Mouse (Mus musculus) spleen, embryonic (tissue): ENCODE measurements around the gene Rtn4ip1.
"Not testable (repeated sequence)": the region's sequence is repeated elsewhere in the genome, so short reads cannot be mapped to it uniquely, and the experiment has no call there.

Source experiments
- CTCF ChIA-PET: fragments of 350-600 bp; sonication (Branson Sonifier 250); formaldehyde crosslinking; loops from one replicate; lab custom pipeline; 2022; lab: Charles Lee

The Rtn4ip1 gene

DNA sequence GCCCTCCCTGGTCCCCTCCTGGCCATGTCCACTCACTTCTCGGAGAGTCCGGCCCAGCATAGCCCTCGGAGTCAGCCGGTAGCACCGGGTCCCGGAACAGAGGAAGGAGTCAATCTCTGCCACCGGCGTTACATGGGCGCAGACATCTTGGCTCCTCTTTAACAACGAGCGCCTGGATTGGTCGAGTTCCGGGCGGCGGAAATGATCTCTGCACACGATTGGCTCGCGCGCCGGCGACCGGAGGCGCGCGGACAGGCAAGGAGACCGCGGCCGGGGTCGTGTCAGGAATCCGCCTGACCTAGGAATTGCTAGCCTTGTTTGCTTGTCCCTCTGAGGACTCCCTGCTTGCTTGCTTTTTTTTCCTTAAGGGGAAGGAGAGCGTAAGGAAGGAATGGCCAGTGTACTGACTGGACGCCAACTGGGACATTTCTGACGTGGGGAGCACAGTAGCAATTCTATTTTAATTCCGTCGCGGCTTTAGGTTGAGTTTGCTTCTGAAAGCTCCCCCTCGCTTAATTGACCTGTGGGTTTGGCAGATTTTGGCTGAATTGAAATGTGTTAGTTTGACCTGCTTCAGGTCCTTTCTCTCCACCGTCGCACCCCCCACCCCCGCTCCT lies at the start of gene Rtn4ip1, which contains the start of gene Qrsl1:
Rtn4ip1 (plus strand) TSS at position 230 of the 617 bp plus-strand sequence.
Qrsl1 (minus strand) TSS at position 168 of the 617 bp plus-strand sequence.
- CTCF ChIA-PET, result interaction anchor here (0.8 kb wide), 1 partner anchor 73 kb away, joined by 6 read pairs; no protein-coding TSS in a partner anchor

DNA sequence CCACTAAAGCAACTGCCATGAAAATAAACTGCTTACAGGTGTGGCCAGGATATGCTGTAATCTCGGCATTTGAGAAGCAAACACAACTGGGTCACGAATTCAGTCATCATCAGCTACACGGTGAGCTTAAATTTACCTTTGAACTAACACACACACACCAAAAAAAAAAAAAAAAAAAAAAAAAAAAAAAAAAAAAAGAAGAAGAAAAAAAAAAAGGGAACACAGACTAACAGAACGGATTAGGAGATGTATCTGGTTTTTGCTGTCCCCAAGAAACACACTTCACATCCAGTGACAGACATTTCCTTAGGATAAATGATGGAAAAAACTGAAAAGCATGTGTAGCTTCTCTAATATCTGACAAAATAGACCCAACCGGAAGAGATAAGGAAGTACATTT lies 49.7 kb upstream of the Rtn4ip1 start:
- CTCF ChIA-PET, result interaction anchor here (0.7 kb wide), 1 partner anchor 47 kb away, joined by 5 read pairs; no protein-coding TSS in a partner anchor

DNA sequence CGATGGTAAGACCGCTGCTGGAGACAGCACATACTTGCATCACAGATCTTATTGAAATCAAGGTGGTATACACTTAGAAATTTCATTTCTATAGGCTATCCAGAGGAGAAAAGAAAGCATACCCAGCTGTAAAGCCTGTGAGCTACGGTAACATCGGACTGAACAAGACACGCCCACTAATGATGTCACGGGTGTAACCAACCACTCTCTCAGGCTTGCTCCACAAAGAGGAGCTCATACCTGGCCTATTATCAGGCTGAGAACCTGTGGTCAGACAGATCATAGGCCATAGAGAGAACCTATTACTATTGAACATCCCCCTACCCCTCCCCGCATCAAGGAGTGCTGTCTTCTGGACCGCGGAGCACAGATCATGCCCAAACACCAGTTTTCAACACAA lies 45.7 kb upstream of the Rtn4ip1 start:
- CTCF ChIA-PET, result no interaction called here

DNA sequence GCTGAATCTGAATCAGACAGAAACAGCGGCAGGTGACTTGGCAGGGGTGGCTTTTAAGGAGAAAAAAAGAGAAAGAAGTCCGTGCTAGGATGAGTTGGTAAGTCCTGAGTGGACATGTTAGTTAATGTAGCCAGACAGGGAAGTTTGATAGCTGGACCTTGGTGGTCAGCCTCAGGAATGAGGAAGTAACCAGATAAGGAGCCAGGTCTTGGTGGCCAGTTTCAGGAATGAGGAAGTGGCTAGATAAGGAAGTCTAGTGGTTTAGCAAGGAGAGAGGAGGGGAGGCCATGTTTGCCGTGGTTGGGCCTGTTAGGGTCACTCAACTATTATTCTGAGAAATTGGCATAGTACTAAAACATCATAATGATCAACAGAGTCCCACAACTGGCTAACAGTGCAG lies 45.3 kb upstream of the Rtn4ip1 start:
- CTCF ChIA-PET, result no interaction called here

DNA sequence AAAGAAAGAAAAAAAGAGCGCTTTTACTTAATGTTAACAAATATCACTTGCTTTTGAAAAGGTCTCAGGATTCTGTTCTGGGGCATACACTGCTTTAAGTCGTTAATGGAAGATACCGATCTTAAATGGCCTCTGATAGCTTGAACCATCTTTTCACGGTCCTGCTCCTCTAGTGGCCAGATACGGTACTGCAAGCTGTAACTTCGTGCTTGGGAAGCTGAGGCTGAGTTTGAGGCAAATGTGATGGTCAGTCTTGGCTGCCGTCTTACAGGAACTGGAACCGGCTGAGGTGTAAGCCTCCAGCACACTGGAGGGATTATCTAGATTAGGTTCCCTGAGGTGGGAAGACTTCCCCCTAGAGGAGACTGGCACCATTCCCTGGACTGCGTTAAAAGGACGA lies 30.9 kb upstream of the Rtn4ip1 start:
- CTCF ChIA-PET, result interaction anchor here (1.0 kb wide), 1 partner anchor 42 kb away, joined by 3 read pairs; no protein-coding TSS in a partner anchor

DNA sequence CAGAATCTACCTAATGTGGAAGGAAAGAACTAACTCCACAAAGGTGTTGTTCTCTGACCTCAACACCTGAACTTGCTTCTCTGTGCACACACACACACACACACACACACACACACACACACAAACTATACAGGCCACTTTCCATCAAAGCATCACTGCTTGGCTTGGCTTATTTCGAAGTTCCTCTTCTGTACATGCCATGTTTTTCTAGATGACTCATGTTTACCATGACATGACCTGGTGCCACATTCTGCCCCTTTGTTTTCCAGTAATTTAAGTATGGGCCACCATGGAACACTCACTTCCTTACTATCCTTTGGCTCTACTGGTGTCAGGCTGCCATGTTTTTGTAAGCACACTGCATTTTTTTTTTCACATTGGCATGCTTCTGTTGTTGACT lies 30.1 kb upstream of the Rtn4ip1 start:
- CTCF ChIA-PET, result interaction anchor here (1.0 kb wide), 1 partner anchor 43 kb away, joined by 3 read pairs; no protein-coding TSS in a partner anchor

DNA sequence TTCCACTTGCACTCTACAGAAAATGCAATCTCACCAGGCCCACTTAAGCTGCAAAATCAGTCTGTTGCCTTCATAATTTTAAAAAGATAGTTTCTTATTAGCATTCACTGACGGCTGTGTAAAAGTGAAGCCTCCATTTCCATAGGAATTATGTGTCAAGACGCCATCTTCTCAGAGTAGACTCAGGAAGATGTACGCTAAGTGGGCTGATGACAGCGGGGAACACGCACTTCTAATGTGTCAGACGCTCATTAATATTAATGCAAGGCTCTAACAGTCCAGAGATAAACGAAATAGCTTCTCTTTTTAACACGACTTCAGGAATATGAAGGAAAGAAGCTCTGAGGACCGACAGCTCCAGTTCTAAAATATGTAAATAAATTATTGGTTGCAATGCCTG lies 13.9 kb upstream of the Rtn4ip1 start:
- CTCF ChIA-PET, result no interaction called here

DNA sequence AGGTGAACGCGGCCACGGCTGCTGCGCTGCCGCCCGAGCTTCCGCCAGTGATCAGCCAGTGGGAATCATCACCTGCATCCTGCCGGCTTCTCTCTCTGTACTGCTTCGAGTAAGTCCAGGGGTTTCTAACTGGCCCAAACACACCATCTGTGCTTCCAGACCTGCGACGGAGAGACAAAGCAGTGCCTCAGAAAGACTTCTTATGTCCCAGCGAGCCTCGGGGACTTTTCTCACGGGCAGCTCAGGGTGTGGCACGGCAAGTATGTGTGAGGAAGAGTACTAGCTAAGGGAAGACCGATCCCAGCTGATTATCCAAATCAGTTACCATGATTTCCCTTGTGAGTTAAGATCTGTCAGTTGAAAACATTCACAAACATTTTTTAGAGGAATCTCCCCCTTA lies 12.6 kb upstream of the Rtn4ip1 start:
- CTCF ChIA-PET, result no interaction called here

DNA sequence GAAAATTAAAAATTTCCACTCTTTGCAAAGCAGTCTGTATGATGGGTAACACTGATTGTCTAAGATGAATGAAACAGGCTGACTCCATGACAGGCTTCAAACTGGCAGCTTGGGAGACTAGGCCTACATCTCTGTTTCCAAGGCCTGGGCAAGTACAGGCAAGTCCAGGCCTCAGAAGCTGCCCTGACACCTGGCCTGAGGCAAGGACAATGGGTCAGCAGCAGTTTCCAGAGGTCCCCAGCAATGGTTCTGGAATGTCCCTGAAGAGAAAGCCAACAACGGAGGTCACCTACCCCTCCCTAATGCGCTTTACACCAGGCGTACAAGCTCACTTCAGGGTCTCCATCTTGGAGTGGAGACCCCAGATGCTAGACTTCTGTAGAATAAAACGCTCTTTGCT lies 8.6 kb upstream of the Rtn4ip1 start:
- CTCF ChIA-PET, result no interaction called here

DNA sequence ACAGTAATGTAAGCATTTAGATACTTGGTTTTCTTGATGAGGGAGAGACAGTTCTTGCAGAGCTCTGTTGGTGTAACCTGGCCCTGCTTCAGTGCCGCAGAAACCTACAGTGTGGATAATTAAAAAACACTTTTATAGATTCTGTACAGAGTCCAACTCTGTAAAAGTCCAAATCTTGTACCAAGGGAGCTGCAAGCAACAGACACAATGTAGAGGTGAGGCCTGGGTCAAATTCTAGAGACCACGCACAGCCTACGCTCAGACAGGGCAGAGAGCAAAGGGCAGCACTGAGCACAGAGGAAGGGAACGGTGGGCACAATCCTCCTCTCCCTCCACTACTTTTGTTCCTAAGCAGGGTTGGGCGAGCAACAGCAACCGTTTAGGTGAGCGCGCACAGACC lies 5.5 kb upstream of the Rtn4ip1 start:
- CTCF ChIA-PET, result no interaction called here

DNA sequence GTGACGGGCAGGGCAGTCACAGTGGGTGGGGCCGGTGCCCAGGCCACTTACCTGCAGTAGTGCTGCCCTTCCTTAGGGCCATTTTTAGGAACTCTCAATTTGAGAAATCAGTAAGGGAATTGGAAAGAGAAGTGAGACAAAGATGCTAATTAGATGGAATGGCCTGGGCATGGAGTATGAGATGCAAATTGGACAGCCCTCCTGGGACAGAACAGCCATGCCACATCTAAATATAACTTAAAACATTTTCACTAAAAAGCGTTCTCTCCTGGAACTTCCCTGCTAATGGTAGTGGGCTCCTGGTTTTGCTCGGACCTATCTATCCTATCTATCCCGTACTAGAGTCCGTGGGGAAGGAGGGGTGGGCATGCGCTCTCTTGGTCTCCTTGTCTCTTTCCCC lies 3.3 kb upstream of the Rtn4ip1 start:
- CTCF ChIA-PET, result no interaction called here

DNA sequence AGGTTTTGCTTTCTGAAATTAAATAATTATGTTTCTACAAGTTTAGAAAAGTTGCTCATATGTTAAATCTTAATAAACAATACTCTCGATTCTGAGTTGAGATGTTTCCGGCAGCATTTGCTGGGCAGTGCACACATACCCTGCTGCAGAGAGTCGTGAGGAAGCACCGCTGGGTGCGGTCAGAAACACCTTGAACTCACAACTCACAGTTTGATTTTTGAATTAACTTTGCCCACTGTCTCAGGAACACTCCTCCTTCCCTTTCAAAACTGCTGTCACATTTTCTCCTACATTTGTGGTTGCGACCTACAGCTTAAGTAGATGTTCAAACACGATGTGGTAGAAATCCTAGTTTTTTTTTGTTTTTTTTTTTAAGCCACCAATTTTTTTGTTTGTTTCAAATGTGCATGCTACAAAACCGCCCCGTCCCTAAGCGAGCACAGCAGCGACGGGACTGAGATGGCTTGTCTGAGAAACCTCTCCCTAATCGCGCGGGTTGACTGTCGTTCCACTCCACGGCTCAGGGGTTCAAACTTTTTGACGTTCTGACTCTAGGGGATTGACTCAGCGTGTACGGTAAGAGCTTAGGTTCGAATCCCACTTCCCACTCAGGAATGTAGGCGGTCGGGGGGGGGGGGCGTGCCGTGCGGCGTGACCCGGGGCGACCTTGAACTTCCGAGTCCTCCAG lies 580 bp upstream of the Rtn4ip1 start:
- CTCF ChIA-PET, result interaction anchor here (0.7 to 0.8 kb wide), 3 partner anchors 72 to 462 kb away, joined by 3 to 6 read pairs (median 4); no protein-coding TSS in a partner anchor

DNA sequence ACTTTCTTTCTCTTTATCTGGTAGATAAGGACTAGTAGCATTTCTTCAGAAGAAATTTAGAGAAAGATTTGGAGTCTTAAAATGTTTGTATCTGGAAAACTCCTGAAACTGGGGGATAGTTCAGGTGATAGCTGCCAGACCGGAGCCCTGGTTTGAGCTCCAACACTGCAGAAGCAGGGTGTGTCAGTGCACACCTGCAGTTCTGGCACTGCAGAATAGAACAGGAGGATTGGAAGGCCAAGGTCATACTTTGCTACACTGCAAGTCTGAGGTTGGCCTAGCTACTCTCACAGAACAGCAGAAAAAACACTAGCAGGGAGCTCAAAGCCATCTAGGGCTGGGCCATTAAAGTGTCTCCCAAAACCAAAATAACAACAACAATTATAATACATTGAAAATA lies 3.0 kb downstream of the Rtn4ip1 start:
- CTCF ChIA-PET, result interaction anchor here (0.7 kb wide), 1 partner anchor 23 kb away, joined by 3 read pairs; no protein-coding TSS in a partner anchor

DNA sequence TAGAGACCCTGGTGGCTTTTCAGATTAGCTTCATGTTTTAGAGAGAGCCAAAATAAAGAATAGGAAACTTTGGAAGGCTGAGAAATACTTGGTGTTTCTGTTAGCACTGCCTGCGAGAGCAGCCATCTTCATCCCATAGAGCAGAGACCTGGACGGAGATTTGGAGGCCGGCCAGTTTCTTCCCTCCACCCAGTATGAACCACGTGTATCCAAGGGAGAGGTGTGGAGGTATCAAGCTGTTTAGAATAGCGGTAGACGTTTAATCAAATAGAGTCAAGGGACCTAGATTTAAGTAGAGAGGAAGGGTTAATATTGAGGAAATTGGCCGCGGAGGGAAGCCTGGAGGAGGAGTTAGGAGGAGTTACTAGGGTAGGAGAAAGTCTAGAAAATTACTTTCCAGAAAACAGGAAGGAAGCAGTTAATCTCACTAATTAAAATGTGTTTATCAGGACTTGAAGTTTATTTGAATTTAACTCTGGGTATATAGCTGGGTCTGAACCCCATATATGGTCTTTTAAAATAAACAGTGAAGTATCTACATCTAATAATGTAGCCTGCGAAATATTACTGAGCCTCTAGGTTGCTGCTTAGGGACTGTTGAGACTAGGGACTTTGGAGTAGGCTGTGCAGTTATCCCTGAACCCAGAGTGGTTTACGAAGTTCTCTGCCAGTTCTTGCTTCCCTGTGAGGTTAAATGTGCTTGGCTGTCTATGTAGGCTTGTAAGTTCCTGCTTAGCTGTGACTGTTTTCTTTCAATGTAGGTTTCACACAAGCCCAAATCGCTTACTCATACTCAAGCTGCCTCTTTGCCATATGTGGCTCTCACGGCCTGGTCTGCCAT lies 8.6 kb downstream of the Rtn4ip1 start:
- CTCF ChIA-PET, result interaction anchor here (1.8 kb wide), 1 partner anchor 330 kb away, joined by 4 read pairs; no protein-coding TSS in a partner anchor

DNA sequence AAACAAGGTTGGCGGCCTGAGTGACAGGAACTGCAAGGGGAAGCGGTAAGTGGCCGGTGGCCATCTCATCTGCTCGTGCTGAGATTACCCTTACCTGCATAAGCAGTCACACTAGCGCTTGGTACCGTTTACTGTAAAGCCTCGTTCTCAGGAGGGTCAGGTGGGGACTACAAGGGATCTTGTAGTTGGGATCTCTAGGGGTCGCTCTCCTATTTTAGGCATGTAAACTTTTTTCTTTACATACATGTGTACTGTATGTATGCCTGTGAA lies 9.2 kb downstream of the Rtn4ip1 start:
- CTCF ChIA-PET, result interaction anchor here (1.8 kb wide), 1 partner anchor 331 kb away, joined by 4 read pairs; no protein-coding TSS in a partner anchor

DNA sequence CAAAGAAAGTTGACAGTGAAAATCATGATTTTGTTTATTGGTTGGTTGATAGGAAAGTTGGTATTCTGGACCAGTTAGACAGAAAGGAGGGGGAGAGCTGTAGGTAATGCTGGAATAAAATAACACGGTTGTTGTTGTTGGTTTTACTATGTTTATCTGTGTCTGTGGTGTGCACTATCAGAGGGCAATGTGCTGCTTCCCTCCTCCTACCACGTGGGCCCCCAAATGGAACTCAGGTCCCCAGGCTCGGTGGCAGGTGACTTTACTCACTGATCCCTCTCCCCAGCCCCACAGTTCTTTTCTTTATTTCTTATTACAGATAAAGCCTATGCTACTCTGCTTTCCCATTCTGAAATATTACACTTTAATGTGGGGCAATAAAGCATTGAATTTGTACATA lies 10.6 kb downstream of the Rtn4ip1 start:
- CTCF ChIA-PET, result no interaction called here

DNA sequence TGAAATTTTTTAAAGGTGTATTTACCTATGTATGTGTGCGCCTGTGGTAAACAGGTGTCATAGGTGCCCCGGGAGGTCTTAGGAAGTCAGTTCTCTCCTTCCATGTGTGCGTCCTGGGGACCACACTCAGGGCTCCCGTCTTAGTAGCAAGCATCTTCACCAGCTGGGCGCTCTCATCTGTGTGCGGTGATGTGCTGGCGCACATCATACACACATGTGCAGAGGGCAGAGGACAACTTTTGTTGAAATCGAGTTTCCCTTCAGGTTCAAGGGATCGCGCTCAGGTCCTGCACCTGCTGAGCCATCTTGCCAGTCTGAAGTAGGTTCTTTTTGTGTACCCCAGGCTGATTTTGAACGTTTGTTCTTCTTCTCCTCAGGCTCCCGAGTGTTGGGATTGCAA lies 14.6 kb downstream of the Rtn4ip1 start:
- CTCF ChIA-PET, result no interaction called here

DNA sequence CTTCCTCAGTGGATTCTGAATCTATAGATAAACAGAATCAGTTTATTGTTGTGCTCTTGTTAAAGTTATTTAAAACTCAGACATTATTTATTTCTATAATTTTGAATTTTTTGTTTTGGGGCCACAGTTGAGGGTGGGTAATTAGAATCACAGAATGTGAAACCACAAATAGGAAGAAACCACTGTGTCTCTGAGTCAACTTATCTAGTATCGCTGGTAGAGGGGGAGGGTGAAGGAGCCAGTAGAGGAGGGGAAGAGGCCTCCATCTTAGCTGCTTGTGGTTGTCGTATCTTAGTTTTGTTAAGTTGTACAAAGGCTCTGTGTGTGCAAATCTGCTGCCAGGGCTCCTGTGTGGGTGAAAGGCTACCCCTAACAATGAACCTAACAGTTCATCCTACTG lies 15.1 kb downstream of the Rtn4ip1 start:
- CTCF ChIA-PET, result no interaction called here

DNA sequence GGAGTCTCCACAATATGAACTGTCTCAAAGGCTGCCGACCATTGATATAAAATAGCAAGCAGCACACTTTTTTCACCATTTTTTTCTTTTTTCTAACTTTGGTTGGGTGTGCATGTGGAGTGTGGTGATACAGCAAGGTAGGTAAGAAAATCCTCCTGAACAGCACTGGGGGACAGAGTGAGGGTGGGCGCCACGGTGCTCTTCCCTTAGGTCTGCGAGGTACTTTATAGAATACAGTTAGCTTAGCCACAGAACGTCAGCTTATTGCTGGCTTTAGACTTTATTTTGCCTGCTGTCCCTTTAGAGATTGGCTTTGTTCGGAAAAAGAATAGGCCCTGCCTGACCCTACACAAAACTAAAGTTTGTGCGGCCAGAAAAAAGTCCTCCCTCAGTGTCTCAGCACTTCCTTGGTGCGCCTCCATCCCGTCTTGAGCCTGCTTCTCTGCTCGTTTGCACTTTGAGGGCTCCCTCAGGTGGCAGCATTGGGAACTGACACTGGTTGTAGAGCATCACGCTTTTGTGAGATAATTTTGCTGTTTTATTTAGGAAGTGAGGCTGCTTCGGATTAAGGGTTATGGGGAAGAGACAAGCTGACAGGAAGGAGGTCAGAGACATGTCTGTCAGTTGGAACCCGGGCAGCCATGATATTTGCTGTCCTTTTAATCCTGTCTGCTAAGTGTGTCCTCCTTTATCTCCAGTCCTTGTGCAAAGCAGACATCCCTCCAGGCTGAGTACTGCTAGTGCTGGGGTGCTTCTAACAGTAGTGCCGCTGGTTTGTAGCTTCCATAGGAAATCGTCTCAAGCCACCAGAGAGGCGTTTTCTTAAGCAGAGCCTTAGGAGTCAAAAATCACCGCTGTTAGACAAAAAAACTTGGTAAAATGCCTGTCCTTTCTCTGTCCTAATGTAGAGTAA lies 17.3 kb downstream of the Rtn4ip1 start:
- CTCF ChIA-PET, result interaction anchor here (1.4 kb wide), 1 partner anchor 344 kb away, joined by 9 read pairs; no protein-coding TSS in a partner anchor

DNA sequence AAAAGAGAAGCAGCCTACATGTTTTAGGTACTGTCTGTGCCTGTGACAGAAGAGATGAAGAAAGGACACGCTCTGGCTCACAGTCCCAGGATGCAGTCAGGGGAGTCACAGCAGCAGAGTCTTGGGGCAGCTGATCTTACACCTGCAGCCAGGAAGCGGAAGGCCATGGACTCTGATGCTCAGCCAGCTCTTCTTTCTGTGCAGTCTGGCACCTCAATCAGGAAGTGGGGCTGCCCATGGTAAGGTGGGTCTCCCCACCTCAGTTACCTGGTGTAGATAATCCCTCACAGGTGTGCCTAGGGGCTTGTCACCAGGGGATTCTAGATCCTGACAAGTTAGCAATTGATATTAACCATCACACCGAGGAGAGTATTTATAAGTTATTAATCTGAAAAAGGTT lies 21.5 kb downstream of the Rtn4ip1 start:
- CTCF ChIA-PET, result interaction anchor here (0.5 to 0.7 kb wide), 2 partner anchors 17 to 192 kb away, joined by 3 to 5 read pairs; no protein-coding TSS in a partner anchor

DNA sequence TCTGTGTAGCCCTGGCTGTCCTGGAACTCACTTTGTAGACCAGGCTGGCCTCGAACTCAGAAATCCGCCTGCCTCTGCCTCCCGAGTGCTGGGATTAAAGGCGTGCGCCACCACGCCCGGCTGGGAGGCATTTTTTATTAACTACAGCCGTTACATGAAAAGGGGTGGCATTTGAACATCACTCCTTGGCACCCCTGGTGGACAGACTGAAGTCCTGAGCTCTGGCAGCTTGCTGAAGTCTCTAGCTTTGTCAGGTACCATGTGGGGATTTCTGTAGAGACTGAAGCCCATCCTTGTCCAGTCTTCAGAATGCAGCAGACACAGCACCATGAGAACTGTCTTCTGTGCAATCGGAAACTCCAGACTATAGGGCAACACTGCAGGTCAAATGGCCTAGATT lies 24.2 kb downstream of the Rtn4ip1 start:
- CTCF ChIA-PET, result not testable (repeated sequence)
